Mouse (Mus musculus): ENCODE measurements around the gene Tmem11. TPM values are rescaled to one million over a fixed set of nuclear protein-coding genes. Genes with fewer than 3 reads are reported as not detected.
"Not testable (repeated sequence)": the region's sequence is repeated elsewhere in the genome, so short reads cannot be mapped to it uniquely, and the experiment has no call there.

The Tmem11 gene
- polyA plus RNA-seq, 1 experiment from 2014 or later, result 61.7 TPM

- Histone ChIP-seq H3K9me3 (replicated peaks) (no peaks in the 10 kb centered on the region), H3K27me3 (no peaks in the 10 kb centered on the region), H3K4me2 (replicated peaks) (no peak overlapping the region), H3K4me3 (replicated peaks) (no peak overlapping the region), H3K4me1 (peaks cover 25% of the 10 kb centered on the region), H3K36me3 (peaks cover 21% of the 10 kb centered on the region), H3K27ac (replicated peaks) (no peak overlapping the region), H3K9ac (no peak overlapping the region)
- ATAC-seq (ENCODE audit: insufficient number of reproducible peaks, low FRiP score, low TSS enrichment, low read depth), result no peak
- WGBS, result 58% methylated on average over 1 of the region's 1 CpGs
These were observed 30.6 kb upstream of the Tmem11 start for GRCm38 (mm10) chr11:60909626-60910025.

DNA sequence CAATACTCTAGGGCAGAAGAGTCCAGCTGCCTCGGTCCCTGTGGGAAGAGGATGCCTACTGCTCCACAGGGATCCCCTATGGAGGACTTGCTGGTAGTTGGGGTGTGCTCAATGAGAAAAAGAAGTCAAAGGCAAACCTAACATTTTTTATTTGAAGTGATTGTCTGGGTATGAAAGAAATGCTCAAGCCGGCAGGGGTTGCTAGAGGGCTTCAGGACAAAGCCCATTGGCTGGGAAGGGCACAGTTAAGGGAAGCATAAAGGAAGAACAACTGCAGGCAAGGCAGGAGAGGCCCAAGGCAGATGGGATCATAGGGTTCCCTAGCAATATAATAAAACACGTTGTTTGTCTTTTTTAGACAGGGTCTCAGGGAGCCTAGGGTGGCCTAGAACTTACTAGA lies 29.0 kb upstream of the Tmem11 start:
- ATAC-seq (ENCODE audit: insufficient number of reproducible peaks, low FRiP score, low TSS enrichment, low read depth), result no peak
- no peaks in the 10 kb centered on the region for H3K9me3 ChIP-seq (replicated peaks)
- H3K27ac ChIP-seq (replicated peaks), result no peak overlapping the region
- 68% methylated on average over 3 of the region's 3 CpGs for WGBS
- no peaks in the 10 kb centered on the region for H3K27me3 ChIP-seq
- H3K4me1 ChIP-seq, result peaks cover 16% of the 10 kb centered on the region
- no peak overlapping the region for H3K4me2 ChIP-seq (replicated peaks)
- peaks cover 35% of the 10 kb centered on the region for H3K36me3 ChIP-seq
- H3K4me3 ChIP-seq (replicated peaks), result no peak overlapping the region
- no peak overlapping the region for H3K9ac ChIP-seq

GRCm38 (mm10) chr11:60906449-60906848 lies 27.4 kb upstream of the Tmem11 start:
- H3K9me3 ChIP-seq (replicated peaks), result no peaks in the 10 kb centered on the region
- H3K36me3 ChIP-seq, result peaks cover 35% of the 10 kb centered on the region
- WGBS, result 92% methylated on average over 4 of the region's 4 CpGs
- peaks cover 1% of the 10 kb centered on the region; the same call in 1 of the 2 replicates for H3K4me1 ChIP-seq
- no peak overlapping the region for H3K4me3 ChIP-seq (replicated peaks)
- H3K27me3 ChIP-seq, result no peaks in the 10 kb centered on the region
- no peak overlapping the region for H3K9ac ChIP-seq
- ATAC-seq (ENCODE audit: insufficient number of reproducible peaks, low FRiP score, low TSS enrichment, low read depth), result no peak
- H3K4me2 ChIP-seq (replicated peaks), result no peak overlapping the region
- H3K27ac ChIP-seq (replicated peaks), result no peak overlapping the region

- H3K27ac ChIP-seq (replicated peaks), result no peak overlapping the region
- no peaks in the 10 kb centered on the region for H3K4me1 ChIP-seq
- H3K9ac ChIP-seq, result no peak overlapping the region
- no peak overlapping the region for H3K4me3 ChIP-seq (replicated peaks)
- no peak for ATAC-seq (ENCODE audit: insufficient number of reproducible peaks, low FRiP score, low TSS enrichment, low read depth)
- no peak overlapping the region for H3K4me2 ChIP-seq (replicated peaks)
- peaks cover 35% of the 10 kb centered on the region for H3K36me3 ChIP-seq
- 90% methylated on average over 10 of the region's 10 CpGs for WGBS
- no peaks in the 10 kb centered on the region for H3K9me3 ChIP-seq (replicated peaks)
- no peaks in the 10 kb centered on the region for H3K27me3 ChIP-seq
These were observed 26.5 kb upstream of the Tmem11 start for GRCm38 (mm10) chr11:60905407-60906120.

GRCm38 (mm10) chr11:60903661-60904061 lies 24.6 kb upstream of the Tmem11 start:
- Histone ChIP-seq H3K27me3 (no peaks in the 10 kb centered on the region), H3K9me3 (replicated peaks) (no peaks in the 10 kb centered on the region), H3K9ac (no peak overlapping the region), H3K4me3 (replicated peaks) (no peak overlapping the region), H3K36me3 (peaks cover 35% of the 10 kb centered on the region), H3K4me1 (no peaks in the 10 kb centered on the region), H3K4me2 (replicated peaks) (no peak overlapping the region), H3K27ac (replicated peaks) (no peak overlapping the region)
- WGBS, result 86% methylated on average over 6 of the region's 6 CpGs
- no peak for ATAC-seq (ENCODE audit: insufficient number of reproducible peaks, low FRiP score, low TSS enrichment, low read depth)

- H3K4me3 ChIP-seq (replicated peaks), result no peak overlapping the region
- no peaks in the 10 kb centered on the region for H3K27me3 ChIP-seq
- peaks cover 35% of the 10 kb centered on the region for H3K36me3 ChIP-seq
- H3K27ac ChIP-seq (replicated peaks), result no peak overlapping the region
- no peak for ATAC-seq (ENCODE audit: insufficient number of reproducible peaks, low FRiP score, low TSS enrichment, low read depth)
- H3K4me1 ChIP-seq, result no peaks in the 10 kb centered on the region
- no peak overlapping the region for H3K4me2 ChIP-seq (replicated peaks)
- H3K9ac ChIP-seq, result no peak overlapping the region
- no peaks in the 10 kb centered on the region for H3K9me3 ChIP-seq (replicated peaks)
- WGBS, result 27% methylated on average over 4 of the region's 4 CpGs
These were observed 23.4 kb upstream of the Tmem11 start for GRCm38 (mm10) chr11:60902486-60902885.

DNA sequence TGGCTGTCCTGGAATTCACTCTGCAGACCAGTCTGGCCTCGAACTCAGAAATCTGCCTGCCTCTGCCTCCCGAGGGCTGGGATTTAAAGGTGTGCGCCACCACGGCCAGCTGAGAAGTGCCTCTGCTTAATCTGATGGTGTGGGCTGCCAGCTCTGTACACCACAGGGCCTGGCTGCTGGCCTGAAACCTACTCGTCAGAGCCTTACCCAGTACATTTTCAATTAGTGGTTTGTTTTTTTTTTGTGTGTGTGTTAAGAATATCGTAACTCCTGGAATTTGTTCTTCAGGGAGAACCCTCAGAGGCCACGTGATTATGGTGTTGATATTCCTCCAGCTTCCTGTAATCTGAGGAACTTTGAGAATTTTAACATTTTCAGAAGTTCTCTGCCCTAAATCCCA lies 22.9 kb upstream of the Tmem11 start:
- H3K27me3 ChIP-seq, result no peaks in the 10 kb centered on the region
- no peak overlapping the region for H3K27ac ChIP-seq (replicated peaks)
- no peak overlapping the region for H3K4me3 ChIP-seq (replicated peaks)
- H3K9me3 ChIP-seq (replicated peaks), result no peaks in the 10 kb centered on the region
- no peak for ATAC-seq (ENCODE audit: insufficient number of reproducible peaks, low FRiP score, low TSS enrichment, low read depth)
- H3K36me3 ChIP-seq, result peaks cover 35% of the 10 kb centered on the region
- no peaks in the 10 kb centered on the region for H3K4me1 ChIP-seq
- H3K9ac ChIP-seq, result no peak overlapping the region
- H3K4me2 ChIP-seq (replicated peaks), result no peak overlapping the region
- WGBS, result 60% methylated on average over 7 of the region's 7 CpGs

GRCm38 (mm10) chr11:60895915-60896314 lies 16.8 kb upstream of the Tmem11 start:
- Histone ChIP-seq H3K27me3 (no peaks in the 10 kb centered on the region), H3K4me3 (replicated peaks) (no peak overlapping the region), H3K4me1 (0 out of 2 replicates have a peak, but pooled peaks cover 8% of the 10 kb centered on the region), H3K4me2 (replicated peaks) (no peak overlapping the region), H3K36me3 (no peaks in the 10 kb centered on the region), H3K9ac (no peak overlapping the region), H3K9me3 (replicated peaks) (no peaks in the 10 kb centered on the region), H3K27ac (replicated peaks) (no peak overlapping the region)
- ATAC-seq (ENCODE audit: insufficient number of reproducible peaks, low FRiP score, low TSS enrichment, low read depth), result no peak; the same call in 1 of the 2 replicates
- WGBS, result 12% methylated on average over 4 of the region's 4 CpGs

GRCm38 (mm10) chr11:60890744-60891143 lies 11.7 kb upstream of the Tmem11 start:
- Histone ChIP-seq H3K4me3 (replicated peaks) (no peak overlapping the region), H3K27ac (replicated peaks) (no peak overlapping the region), H3K4me1 (0 out of 2 replicates have a peak, but pooled peaks cover 2% of the 10 kb centered on the region), H3K9ac (no peak overlapping the region), H3K9me3 (replicated peaks) (no peaks in the 10 kb centered on the region), H3K27me3 (no peaks in the 10 kb centered on the region), H3K36me3 (no peaks in the 10 kb centered on the region), H3K4me2 (replicated peaks) (no peak overlapping the region)
- no peak for ATAC-seq (ENCODE audit: insufficient number of reproducible peaks, low FRiP score, low TSS enrichment, low read depth)
- WGBS, result 62% methylated on average over 3 of the region's 3 CpGs

- Histone ChIP-seq H3K27me3 (no peaks in the 10 kb centered on the region), H3K27ac (replicated peaks) (no peak overlapping the region), H3K4me1 (no peaks in the 10 kb centered on the region), H3K4me2 (replicated peaks) (no peak overlapping the region), H3K4me3 (replicated peaks) (no peak overlapping the region), H3K9ac (no peak overlapping the region), H3K9me3 (replicated peaks) (no peaks in the 10 kb centered on the region), H3K36me3 (no peaks in the 10 kb centered on the region)
- no peak for ATAC-seq (ENCODE audit: insufficient number of reproducible peaks, low FRiP score, low TSS enrichment, low read depth)
- WGBS, result 35% methylated on average over 6 of the region's 6 CpGs
These were observed 11.2 kb upstream of the Tmem11 start for GRCm38 (mm10) chr11:60890286-60890685.

DNA sequence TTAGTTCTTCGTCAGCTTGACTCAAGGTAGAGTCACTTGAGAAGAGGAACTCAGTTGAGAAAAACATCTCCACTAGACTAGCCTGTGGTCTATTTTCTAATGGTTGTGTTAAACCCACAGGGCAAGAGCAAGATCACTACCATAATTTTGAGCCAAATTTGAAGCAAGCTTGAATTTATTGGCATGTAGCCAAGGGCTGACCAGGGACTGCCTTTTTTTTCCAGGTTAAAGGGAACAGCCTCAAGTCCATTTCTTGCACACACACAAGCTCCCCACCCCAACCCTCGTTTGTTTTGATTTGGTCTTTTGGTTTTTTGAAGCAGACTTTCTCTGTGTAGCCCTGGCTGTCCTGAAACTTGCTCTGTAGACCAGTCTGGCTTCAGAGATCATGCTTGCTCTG lies 10.8 kb upstream of the Tmem11 start:
- no peaks in the 10 kb centered on the region for H3K27me3 ChIP-seq
- H3K4me3 ChIP-seq (replicated peaks), result no peak overlapping the region
- H3K27ac ChIP-seq (replicated peaks), result no peak overlapping the region
- ATAC-seq (ENCODE audit: insufficient number of reproducible peaks, low FRiP score, low TSS enrichment, low read depth), result no peak
- no peak overlapping the region for H3K9ac ChIP-seq
- H3K4me2 ChIP-seq (replicated peaks), result no peak overlapping the region
- no peaks in the 10 kb centered on the region for H3K4me1 ChIP-seq
- WGBS, result 47% methylated on average over 2 of the region's 2 CpGs
- H3K36me3 ChIP-seq, result no peaks in the 10 kb centered on the region
- no peaks in the 10 kb centered on the region for H3K9me3 ChIP-seq (replicated peaks)

- H3K36me3 ChIP-seq; H3K4me3 ChIP-seq (replicated peaks); H3K9me3 ChIP-seq (replicated peaks); H3K27me3 ChIP-seq; ATAC-seq (ENCODE audit: insufficient number of reproducible peaks, low FRiP score, low TSS enrichment, low read depth); H3K27ac ChIP-seq (replicated peaks); H3K9ac ChIP-seq; H3K4me2 ChIP-seq (replicated peaks); H3K4me1 ChIP-seq: not testable (repeated sequence)
- 68% methylated on average over 3 of the region's 3 CpGs for WGBS
These were observed 7.9 kb upstream of the Tmem11 start for GRCm38 (mm10) chr11:60886986-60887385.

All from embryonic facial prominence, embryonic 15.5 days (tissue).